Mouse (Mus musculus) E14TG2a.4 (cell line): ENCODE measurements around the gene Cnnm2.
"Not testable (repeated sequence)": the region's sequence is repeated elsewhere in the genome, so short reads cannot be mapped to it uniquely, and the experiment has no call there.

Source experiments
- H3K27me3 ChIP-seq: 2 replicates; pipeline ENCODE4 v1.6.1; 2014; ENCODE audit warnings: low read length, control low read depth; ENCODE audit not compliant: insufficient read depth
- H3K36me3 ChIP-seq: 2 replicates; pipeline ENCODE4 v1.6.1; 2014; ENCODE audit warnings: low read length, control low read depth; ENCODE audit not compliant: insufficient read depth
- H3K4me1 ChIP-seq: replicated peaks from 2 replicates; pipeline ENCODE4 v1.6.1; 2014; ENCODE audit warnings: low read depth, low read length, control low read depth
- H3K4me3 ChIP-seq: replicated peaks from 2 replicates; pipeline ENCODE4 v1.5.1; 2014; ENCODE audit warnings: mild to moderate bottlenecking, low read length
- H3K9me3 ChIP-seq: 2 replicates; pipeline ENCODE4 v1.6.1; 2014; ENCODE audit warnings: low read length, control low read depth
- CTCF ChIP-seq: conservative IDR thresholded peaks from 2 replicates; pipeline ENCODE4 v1.5.1; 2014; ENCODE audit warnings: low read length
- NANOG ChIP-seq: IDR thresholded peaks from 2 replicates; pipeline ENCODE4 v1.6.1; 2014; ENCODE audit warnings: borderline replicate concordance, low read length, mixed read lengths
- POU5F1 ChIP-seq: IDR thresholded peaks from 2 replicates; pipeline ENCODE4 v1.6.1; 2014; ENCODE audit warnings: low read length, borderline replicate concordance

The Cnnm2 gene

GRCm38 (mm10) chr19:46747799-46748198, 13.6 kb upstream of the Cnnm2 start:
- H3K9me3 ChIP-seq: no peaks in the 10 kb centered on the region
- 0 out of 2 replicates have a peak, but pooled peaks cover 5% of the 10 kb centered on the region for H3K27me3 ChIP-seq
- H3K4me3 ChIP-seq: no peak overlapping the region
- no peaks in the 10 kb centered on the region for H3K36me3 ChIP-seq
- no peak for TF ChIP-seq POU5F1
- no peak for TF ChIP-seq NANOG
- no peak for TF ChIP-seq CTCF
- no peaks in the 10 kb centered on the region for H3K4me1 ChIP-seq

GRCm38 (mm10) chr19:46752235-46752634, 9.2 kb upstream of the Cnnm2 start:
- TF ChIP-seq CTCF (no peak), NANOG (no peak), POU5F1 (no peak)
- Histone ChIP-seq H3K36me3 (no peaks in the 10 kb centered on the region), H3K9me3 (no peaks in the 10 kb centered on the region), H3K27me3 (peaks cover 12% of the 10 kb centered on the region; the same call in 1 of the 2 replicates), H3K4me3 (no peak overlapping the region), H3K4me1 (no peaks in the 10 kb centered on the region)

- Histone ChIP-seq H3K9me3 (no peaks in the 10 kb centered on the region), H3K4me1 (peaks cover 21% of the 10 kb centered on the region), H3K36me3 (no peaks in the 10 kb centered on the region), H3K27me3 (peaks cover 12% of the 10 kb centered on the region; the same call in 1 of the 2 replicates), H3K4me3 (no peak overlapping the region)
- TF ChIP-seq POU5F1: no peak
- TF ChIP-seq CTCF: peak; percentile 76
These were observed 6.3 kb upstream of the Cnnm2 start for GRCm38 (mm10) chr19:46755066-46755465.

- Histone ChIP-seq H3K4me3 (no peak overlapping the region), H3K27me3 (peaks cover 7% of the 10 kb centered on the region; the same call in 1 of the 2 replicates), H3K36me3 (no peaks in the 10 kb centered on the region), H3K4me1 (peaks cover 26% of the 10 kb centered on the region), H3K9me3 (no peaks in the 10 kb centered on the region)
- TF ChIP-seq POU5F1 (no peak), NANOG (no peak), CTCF (no peak)
These were observed 5.2 kb upstream of the Cnnm2 start for GRCm38 (mm10) chr19:46756221-46756620.

GRCm38 (mm10) chr19:46759096-46759495, 2.3 kb upstream of the Cnnm2 start:
- peaks cover 21% of the 10 kb centered on the region for H3K27me3 ChIP-seq
- H3K9me3 ChIP-seq: no peaks in the 10 kb centered on the region
- no peak for TF ChIP-seq NANOG
- no peak for TF ChIP-seq CTCF
- no peak for TF ChIP-seq POU5F1
- no peak overlapping the region for H3K4me3 ChIP-seq
- H3K36me3 ChIP-seq: no peaks in the 10 kb centered on the region; the same call in 1 of the 2 replicates
- H3K4me1 ChIP-seq: peaks cover 43% of the 10 kb centered on the region

- H3K4me3 ChIP-seq, H3K36me3 ChIP-seq, H3K9me3 ChIP-seq: not testable (repeated sequence)
- H3K4me1 ChIP-seq: peaks cover 51% of the 10 kb centered on the region
- peaks cover 23% of the 10 kb centered on the region for H3K27me3 ChIP-seq
These were observed 1.5 kb upstream of the Cnnm2 start for GRCm38 (mm10) chr19:46759909-46760308.

GRCm38 (mm10) chr19:46760375-46761160, 828 bp upstream of the Cnnm2 start:
- H3K27me3 ChIP-seq: peaks cover 23% of the 10 kb centered on the region
- TF ChIP-seq POU5F1: no peak
- peak; percentile 55 for TF ChIP-seq CTCF
- peaks cover 4% of the 10 kb centered on the region for H3K36me3 ChIP-seq
- peaks cover 56% of the 10 kb centered on the region for H3K4me1 ChIP-seq
- H3K4me3 ChIP-seq: peak overlapping the region; percentile 95
- no peaks in the 10 kb centered on the region for H3K9me3 ChIP-seq

- Histone ChIP-seq H3K4me3 (peak overlapping the region; percentile 95), H3K36me3 (peaks cover 11% of the 10 kb centered on the region), H3K27me3 (peaks cover 21% of the 10 kb centered on the region), H3K4me1 (peaks cover 56% of the 10 kb centered on the region), H3K9me3 (no peaks in the 10 kb centered on the region)
- no peak for TF ChIP-seq CTCF
These were observed 535 bp downstream of the Cnnm2 start for GRCm38 (mm10) chr19:46761971-46762290.

GRCm38 (mm10) chr19:46762291-46762991, 1.0 kb downstream of the Cnnm2 start:
- Histone ChIP-seq H3K27me3 (peaks cover 21% of the 10 kb centered on the region), H3K36me3 (peaks cover 14% of the 10 kb centered on the region), H3K9me3 (no peaks in the 10 kb centered on the region), H3K4me1 (peaks cover 59% of the 10 kb centered on the region), H3K4me3 (peak overlapping the region; percentile 95)
- TF ChIP-seq POU5F1 (no peak), NANOG (no peak), CTCF (no peak)
